Mouse (Mus musculus): Measurements from ENCODE around the gene Prkra. TPM values are rescaled to one million over a fixed set of nuclear protein-coding genes. Genes with fewer than 3 reads are reported as not detected.

Gene Prkra
- total RNA-seq, 2 experiments from 2014 or later = 41.3 to 43.8 TPM

DNA sequence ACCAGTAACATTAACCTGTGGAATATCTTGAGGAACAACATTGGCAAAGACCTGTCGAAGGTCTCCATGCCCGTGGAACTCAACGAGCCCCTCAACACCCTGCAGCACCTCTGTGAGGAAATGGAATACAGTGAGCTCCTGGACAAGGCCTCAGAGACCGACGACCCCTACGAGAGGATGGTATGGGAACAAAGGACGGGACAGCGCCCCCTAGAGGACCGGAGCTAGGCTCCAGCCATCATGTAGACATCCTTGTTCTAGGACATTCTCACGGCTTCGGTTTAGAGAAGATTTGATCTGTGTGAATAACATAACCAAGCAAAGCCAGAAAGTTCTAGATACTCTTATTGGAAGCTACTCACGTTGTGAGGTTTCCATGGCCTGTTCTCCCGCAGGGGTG is 62.7 kb downstream of the Prkra start:
- DNase-seq (ENCODE audit: low spot score in 2 of 2) = no peak

Other genes with a start within 250 kb of the Prkra start
- gene Osbpl6, start 241.5 kb downstream of the Prkra start, total RNA-seq (2021) = 10 to 100 TPM; 29.9 to 33.9 TPM
- 1 to 10 TPM in 1 of 2 experiments, under 1 TPM in 1; 0.64 to 1.7 TPM for gene Pjvk, start 461 bp upstream of the Prkra start, total RNA-seq (2021)
- gene Fkbp7, start 25.1 kb upstream of the Prkra start, total RNA-seq (2021) = 10 to 100 TPM; 38.5 to 43.3 TPM
- 10 to 100 TPM; 35.9 to 37.7 TPM for gene Plekha3, start 27.3 kb upstream of the Prkra start, total RNA-seq (2021)